Mouse (Mus musculus): ENCODE measurements around the gene Exoc2. TPM values are rescaled to one million over a fixed set of nuclear protein-coding genes. Genes with fewer than 3 reads are reported as not detected.

The Exoc2 gene
- total RNA-seq, 1 experiment from 2014 or later: 40.3 TPM

DNA sequence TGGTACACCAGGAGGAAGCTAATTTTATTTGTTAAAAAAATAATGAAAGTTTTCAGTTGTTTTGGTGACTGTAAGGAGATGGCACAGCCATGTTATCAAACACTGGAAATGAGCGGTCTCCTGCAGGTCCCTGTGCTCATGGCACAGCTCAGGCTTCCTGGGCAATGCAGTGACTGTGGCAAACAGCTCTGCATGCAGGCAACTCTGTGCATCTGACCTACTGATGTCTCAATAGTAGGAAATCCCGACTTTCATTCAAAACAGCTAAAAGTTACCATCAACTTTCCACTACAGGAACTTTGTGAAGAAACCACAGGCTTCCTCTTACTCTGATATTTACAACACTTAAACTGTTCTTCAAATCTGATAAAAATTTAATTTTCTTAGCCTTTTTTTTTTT lies 154.0 kb downstream of the Exoc2 start:
- no peak for DNase-seq

DNA sequence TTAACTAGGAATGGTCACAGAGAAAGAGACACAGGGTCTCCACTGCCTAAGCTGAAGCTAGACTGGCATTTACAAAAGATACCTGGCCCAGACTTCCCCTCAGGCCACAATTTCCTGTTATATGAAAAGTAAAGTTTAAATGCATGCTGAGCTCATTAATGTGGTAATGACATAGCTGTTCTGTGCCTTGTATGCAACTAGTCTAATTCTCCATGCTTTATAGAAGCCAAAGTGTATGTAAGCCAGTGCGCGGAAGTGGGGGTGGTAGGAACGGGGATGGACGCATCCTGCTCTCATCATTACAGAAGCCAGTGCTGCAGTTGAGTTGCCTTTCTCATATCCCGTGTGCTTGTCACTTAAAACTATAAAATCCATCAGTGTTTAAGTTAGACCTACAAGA lies 156.5 kb downstream of the Exoc2 start:
- no peak for DNase-seq

DNA sequence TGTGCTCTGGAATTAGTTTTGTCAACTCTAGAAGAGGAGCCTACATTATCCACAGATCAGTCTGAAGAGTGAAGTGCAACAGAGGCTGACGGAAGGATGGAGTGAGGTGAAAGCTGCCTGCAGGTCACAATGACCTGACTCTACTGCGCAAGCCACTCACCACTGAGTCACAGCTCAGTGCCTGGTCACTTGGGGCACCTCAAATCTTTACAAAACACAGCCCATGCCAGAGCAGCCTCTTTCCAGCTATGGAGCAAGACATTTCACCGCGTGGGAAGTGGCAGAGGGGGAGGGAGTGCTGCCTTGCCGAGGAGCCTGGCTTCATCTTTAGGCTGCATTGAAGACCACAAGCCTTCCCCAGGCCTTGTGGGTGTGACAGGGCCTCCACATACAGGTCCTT lies 159.6 kb downstream of the Exoc2 start:
- DNase-seq: no peak

DNA sequence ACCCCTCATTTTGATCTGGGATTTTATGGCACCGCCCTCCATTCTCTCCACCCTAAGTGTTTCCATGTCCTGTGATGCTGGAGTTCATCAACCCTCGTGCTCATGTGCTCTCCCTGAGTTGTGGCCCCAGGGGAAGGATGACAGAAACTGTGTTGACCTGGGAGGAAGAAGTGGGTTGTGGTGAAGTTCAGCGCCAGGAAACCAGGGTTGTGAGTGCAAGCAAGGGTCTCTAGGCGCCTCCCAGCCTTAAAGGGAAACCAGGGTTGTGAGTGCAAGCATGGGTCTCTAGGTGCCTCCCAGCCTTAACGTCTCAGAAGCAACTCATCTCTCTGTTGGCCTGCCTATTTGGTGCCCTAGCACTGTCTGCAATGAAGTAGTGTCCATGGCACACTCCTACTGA lies 160.4 kb downstream of the Exoc2 start:
- no peak for DNase-seq

DNA sequence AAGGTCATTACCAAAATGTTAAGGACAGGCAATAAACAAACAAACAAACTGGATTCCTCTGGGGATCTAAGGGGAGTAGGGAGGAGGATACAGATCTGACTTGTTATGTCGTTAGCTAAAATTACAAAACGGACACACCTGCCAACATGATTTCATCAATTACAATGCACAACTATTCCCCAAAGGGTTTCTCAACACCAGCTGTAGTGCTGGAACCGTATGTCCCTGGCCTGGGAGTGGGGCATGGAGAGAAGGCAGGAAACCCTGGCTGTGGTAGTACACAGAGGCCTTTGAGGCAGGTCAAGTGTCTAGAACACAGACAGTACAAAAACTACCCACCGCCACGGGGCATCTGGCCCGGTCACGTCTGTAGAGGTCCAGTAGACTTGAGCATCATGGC lies 164.7 kb downstream of the Exoc2 start:
- DNase-seq: no peak

DNA sequence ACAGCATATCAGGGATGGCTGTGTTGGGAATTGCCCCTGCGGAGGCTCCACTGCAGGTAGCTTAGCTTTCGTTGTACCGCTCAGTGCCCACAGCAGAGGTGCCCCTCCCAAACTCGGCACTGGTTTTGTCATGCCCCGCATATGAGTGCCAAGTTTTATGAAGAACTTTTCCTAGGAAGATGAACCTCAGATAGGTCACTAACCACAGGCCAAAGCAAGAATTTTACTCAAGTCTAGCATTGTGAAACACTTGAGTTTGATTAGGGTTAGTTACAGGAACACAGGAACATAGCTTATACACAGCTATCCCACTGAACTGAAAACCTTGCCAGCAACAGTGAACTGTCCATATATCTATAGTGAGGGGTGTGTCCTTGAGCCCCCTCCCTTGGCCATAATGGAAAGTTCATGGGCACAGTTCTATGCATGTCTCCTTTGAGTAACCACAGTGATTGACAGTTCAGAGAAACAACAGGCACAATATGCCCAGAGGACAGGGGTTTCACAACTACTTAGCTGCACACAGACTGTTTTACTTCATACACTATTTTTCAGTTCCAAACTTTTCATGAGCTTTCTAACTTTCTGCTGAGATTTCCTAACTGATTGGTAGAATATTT lies 171.4 kb downstream of the Exoc2 start:
- DNase-seq: no peak

DNA sequence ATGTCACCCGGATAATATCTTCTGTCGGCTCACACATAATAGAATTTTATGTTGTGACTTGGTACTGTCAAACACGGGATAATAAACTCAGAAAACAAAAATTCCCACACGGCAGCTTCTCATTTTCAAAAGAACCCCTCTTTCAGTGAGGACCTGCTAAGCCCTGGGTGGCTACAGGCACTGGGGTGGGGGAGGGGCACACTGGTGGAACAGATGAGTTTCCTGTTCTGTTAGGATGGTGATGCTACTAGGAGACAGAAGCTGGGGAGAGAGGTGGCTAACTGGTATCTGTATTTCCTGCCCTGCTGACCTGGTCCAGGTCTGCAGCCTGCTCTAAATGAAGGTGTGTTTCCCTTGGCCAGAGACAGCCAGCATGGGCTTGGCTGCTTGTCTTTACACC lies 172.0 kb downstream of the Exoc2 start:
- DNase-seq: no peak

DNA sequence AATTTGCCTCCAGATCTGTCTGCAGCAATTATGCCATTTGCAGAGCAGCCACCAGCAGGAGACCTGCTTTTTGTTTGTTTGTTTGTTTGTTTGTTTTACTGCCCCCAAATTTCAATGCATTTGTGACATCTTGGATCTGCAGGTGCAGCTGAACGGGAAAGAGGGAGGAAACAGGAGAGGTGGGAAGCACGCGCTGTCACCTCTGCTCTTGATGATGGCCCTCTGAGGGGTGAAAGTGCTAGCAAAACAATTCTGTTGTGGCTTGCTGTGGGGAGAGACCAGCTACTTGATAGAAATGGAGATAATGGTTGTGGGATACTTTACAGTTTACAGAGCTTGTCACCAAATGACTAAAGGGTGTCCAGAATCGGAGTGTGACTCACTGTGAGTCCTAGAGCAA lies 177.9 kb downstream of the Exoc2 start:
- no peak for DNase-seq

DNA sequence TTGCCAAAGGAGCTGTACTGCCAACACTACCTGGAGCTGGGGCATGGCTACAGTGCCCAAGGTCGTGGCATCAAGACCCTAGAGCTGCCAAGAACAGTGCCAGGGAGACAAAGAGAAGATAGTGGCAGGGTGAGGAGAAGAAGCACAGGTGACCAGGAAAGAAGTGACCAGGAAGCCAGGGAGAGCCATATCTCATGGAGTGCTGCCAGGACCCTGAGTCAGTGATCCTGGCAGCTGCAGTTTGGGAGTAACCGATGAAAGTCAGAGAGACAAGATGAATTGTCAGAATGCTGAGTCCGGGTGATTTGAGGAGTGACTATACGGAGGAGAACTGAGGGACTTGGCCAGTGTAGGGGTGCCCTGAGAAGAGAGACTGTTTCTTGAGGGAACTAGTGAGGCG lies 180.3 kb downstream of the Exoc2 start:
- peak; percentile 61 for DNase-seq

DNA sequence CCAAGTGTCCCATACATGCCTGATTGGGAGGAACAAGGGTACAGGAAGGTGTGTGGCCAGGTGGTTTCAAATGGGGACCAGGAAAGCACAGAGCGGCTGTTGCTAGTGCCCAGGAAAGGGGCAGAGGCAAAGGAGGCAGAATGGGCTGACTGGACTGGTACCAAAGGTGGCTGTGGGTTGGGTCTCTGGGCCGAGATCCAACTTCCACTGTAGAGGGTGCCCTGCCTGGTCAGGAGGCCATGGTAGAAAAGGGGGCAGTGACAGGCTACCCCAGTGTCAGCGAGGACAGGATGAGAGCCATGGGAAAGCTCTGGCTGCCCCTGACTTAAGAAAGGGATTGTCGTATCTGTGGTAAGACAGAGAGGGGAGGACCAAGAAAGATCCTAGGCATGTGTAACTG lies 180.7 kb downstream of the Exoc2 start:
- no peak for DNase-seq

DNA sequence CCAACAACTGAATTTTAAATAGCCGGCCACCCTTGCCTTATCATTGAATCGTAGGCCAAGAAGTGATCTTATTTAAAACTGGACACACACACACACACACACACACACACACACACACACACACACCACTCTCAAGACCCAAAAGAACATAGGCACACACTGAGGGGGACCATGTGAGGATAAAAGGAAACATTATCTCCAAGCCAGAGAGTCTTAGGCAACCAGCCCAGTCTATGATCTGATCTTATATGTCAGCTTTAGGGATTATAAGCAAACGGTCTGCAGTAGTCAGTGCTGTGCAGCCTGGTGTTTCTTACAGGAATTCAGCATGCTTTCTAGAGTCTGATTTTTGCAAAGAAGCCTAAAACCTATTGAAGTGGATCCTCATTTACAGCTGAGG lies 181.2 kb downstream of the Exoc2 start:
- no peak for DNase-seq

DNA sequence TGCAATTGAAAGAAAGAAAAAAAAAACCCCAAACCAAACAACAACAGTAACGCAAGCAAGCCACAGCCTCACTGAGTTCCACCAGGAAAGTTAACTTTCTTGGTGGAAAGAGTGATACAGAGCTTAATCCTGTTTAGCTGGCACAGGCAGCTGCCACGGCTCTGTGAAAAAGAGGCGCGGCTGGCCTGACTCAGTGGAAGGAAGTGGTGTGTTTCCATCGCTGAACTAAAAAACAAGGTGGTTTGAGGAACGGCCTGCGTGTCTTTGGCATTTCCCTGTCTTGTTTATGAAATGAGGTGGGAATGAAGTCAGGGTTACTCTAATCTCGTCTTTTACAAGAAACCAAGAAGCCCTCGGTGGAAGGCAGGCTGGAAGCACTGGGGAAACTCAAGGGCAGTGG lies 181.6 kb downstream of the Exoc2 start:
- DNase-seq: no peak

DNA sequence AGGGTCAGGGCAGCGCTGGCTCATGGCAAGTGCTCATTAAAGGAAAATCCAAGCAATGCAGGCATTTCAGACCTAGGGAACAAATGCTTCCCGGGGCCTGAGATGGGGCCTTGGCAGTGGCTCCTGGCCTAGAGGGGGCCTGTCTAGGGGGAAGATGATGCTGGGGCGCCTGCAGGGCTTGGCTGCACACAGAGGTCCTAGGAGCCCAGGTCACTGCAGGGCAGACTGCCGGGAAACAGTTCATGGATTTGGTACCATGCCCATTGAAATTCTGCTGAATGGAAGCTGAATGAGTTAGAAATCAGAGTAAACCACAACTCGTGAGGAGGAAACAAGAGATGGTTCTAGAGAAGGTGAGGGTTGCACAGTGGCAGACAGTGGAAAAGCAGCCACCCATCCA lies 183.9 kb downstream of the Exoc2 start:
- DNase-seq: no peak

DNA sequence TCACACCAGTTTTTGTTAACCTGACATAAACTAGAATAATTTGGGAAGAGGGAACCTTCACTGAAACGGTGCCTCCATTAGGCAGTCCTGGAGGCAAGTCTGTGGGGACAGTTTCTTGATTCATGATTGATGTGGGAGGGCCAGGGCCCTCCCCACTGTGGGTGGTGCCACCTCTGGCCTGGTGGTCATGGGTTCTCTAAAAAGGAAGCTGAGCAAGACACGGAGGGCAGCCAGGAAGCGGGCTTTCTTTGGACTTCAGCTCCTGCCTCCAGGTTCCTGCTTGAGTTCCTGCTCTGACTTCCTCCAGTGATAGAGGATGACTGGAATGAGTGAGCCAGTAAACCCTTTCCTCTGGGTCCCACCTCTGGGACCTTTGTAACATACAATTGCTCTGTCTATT lies 185.5 kb downstream of the Exoc2 start:
- DNase-seq: no peak

DNA sequence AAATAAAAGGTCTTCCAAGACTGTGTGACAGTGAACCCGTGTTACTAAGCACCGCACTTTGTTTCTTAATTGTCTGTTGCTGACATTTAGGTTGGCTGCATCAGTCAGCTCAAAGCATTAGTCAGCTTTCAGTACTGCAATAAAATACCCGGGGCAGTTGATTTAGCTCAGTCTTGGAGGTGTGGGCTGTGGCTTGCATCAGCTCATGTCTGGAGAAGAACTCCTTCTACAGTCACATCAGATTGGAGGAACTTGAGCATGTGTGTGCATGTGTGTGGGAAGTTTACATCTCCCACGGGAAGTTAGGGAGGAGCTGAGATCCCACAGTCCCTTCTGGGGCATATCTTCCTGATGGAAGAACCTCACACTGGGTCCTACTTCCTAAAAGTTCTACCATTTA lies 185.9 kb downstream of the Exoc2 start:
- no peak for DNase-seq

DNA sequence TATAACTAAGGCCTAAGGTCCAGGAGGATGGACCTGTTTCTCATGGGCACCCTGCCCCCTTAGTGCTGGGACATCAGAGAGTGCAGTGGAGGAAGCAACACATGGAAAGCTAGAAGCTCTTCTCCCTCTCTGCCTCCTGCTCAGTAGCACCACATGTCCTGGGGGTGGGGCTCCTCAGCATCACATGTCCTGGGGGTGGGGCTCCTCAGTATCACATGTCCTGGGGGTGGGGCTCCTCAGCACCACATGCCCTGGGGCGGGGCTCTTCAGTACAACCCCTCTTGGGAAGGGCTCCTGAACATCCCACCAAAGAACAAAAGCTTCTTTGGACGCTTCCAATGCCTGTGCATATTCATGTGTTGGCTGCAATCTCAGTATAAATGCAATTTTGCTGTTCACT lies 186.3 kb downstream of the Exoc2 start:
- no peak for DNase-seq

DNA sequence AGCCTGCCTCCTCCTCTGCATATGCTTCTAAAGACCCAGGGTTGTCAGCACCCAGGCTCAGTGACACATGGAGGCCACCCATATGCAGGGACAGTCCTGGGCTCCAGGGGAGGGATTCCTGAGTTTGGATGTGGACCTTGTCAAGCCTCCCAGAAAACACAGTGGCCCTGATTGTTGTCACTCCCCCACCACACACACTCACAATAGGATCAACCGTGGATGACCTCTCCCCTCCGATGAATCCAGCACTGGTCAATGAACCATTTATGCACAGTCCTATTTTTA lies 186.9 kb downstream of the Exoc2 start:
- no peak for DNase-seq

DNA sequence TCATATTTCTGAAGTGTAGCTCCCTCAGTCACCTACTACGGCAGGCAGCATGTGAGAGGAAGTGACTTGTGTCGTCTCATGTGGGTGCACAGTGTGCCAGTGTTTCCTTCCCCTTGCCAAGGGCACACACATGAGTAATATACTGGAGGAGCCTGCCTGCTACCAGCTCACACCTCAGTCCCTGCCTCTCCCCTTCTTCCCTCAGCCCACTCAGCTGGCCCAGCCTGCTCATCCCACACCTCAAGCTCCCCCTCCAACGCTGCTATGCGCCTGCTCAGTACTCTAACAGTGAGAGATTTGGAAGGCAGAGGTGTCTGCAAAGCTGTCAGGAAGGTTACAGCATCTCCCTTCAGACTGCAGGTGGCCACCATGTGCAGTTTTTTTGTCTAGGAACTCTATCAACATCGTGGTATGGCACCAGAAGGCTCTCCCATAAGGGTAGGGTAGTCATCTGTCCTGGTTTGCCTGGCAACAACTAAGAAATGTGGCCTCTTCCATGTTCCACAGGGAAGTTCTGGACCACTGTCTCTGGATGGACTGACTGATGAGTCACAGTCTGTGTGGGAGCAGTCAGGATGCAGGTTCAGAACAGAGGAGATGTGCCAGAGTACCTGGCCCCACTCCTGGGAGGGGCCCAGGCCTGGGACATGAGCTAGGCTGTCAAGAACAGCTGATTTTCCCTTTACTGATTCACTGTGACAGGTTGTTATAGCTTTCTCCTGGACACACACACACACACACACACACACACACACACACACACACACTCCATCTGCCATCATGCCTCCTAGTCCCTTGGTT lies 187.5 kb downstream of the Exoc2 start:
- DNase-seq: no peak

DNA sequence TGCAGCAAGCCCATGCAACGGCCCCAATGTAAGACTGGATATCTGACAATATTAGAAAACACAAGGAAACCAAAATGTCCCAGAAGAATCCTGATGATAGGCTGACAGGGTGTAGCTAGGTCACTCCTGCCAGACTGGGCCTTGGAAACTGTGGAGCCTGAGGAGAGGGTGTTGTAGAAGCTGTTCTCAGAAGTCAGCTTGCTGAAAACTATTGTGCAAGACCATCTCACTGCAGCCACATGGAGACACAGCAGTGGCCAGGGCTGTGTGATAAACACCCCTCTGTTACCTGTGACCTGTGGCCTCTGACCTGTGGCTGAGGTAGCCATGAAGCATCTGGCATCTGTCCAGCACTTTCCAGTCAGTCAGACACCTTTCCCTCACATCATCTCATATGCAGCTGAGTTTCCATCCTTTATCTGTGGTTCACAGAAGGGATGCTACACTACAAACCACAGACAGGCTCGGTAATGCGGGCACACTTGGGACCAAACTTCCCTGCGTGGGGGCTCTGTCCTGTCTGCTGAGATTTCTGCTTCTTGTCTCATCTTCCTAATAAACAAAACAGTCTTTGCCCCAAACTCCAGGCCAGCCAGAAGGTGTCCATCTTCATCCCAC lies 188.4 kb downstream of the Exoc2 start:
- DNase-seq: no peak

DNA sequence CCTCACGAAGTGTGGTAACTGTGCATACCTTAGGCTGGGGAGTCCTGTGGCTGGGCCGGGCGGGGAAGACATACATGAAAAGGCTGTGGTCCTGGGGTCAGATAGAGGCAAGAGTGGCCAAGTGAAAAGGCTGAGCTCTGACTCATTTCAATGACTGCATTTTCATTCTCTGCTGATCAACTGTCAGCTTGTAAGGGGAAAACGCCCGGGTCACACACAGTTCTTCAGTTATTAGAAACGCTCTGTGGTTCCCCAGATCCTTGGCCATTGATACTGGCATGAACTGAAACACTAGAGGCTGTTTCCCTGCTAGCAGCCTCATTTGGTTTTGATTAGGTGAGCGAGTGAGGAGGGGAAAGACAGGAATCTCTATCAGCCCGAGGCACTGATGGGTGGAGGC lies 191.5 kb downstream of the Exoc2 start:
- no peak for DNase-seq

DNA sequence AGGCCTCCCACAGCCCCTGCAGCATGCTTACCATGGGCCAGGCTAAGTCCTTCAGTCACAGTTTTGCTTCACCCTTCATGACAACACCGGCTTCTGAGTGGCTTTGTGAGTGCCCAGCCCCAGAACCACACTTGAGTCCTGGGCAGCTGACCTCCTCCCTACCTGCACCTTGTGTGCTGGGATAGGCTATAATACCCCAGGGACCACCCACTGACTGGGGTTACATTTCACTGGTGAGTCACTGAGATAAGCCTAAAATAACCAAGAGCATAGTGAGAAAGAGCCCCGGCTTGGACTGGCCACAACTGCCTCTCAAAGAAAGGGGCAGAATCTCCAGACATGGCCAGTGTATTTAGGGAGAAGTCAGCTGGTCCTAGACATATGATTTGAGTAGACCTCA lies 192.0 kb downstream of the Exoc2 start:
- no peak for DNase-seq

DNA sequence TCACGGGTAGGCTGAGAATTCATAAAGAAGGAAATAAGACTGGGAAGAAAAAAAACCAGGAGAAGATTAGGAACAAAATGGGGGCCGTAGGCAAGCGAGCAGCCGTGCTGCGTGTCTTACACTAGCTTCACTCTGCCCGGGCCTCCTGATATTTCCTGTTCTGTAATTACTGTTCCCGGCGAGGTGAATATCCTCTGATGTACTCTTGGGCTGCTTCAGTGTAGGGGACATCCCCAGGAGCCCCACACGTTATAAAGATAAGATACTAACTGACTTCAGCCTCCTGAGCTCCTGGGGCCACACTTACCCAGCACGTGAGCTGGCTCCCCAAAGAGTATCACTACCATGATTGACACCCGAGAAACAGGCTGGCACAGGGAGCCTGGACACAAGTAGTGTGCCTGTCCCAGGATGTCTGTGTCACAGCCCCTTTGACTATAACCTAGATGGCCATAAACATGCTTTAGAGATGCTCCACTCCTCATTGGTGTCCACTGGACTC lies 196.2 kb downstream of the Exoc2 start:
- no peak for DNase-seq

DNA sequence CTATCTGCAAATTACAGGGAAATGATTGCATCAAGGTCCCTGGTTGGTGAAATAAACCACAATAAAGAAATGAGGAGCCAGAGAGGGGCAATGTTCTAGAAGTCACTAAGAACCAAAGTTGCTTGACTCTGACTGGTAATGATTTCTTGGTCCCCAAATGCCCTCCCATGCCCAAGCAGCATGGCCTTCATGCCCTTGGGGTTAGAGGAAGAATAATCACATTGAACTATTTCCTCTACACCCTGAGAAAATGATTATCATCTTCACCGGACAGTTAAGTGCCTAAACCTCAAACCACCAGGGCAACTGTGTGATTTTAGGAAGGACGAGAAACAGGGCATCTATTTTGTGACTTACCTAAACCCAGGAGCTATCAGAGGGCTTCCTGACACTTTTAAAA lies 197.9 kb downstream of the Exoc2 start:
- no peak for DNase-seq

Measured in adrenal gland, postnatal 25 days (tissue).